Mouse (Mus musculus) olfactory bulb, adult 2 months (tissue): ENCODE results near the gene Gins3. TPM values are rescaled to one million over a fixed set of nuclear protein-coding genes. Genes with fewer than 3 reads are reported as not detected.

Experiments
- H3K27ac ChIP-seq: fragments of 200-500 bp; 2 replicates; pipeline ENCODE4 v1.5.1; 2012; ENCODE audit warnings: low read depth, low read length; ENCODE audit not compliant: insufficient read depth
- H3K4me1 ChIP-seq: fragments of 200-500 bp; 2 replicates; pipeline ENCODE4 v1.6.1; 2012; ENCODE audit warnings: low read length; ENCODE audit not compliant: control insufficient read depth, insufficient read depth
- H3K4me3 ChIP-seq: fragments of 200-500 bp; 2 replicates; pipeline ENCODE4 v1.5.1; 2012; ENCODE audit warnings: mild to moderate bottlenecking, low read depth, low read length, moderate library complexity; ENCODE audit not compliant: insufficient read depth
- CTCF ChIP-seq: fragments of 200-500 bp; IDR thresholded peaks from 2 replicates; pipeline ENCODE4 v1.5.1; 2012; ENCODE audit warnings: low read depth, mild to moderate bottlenecking, low read length, moderate library complexity; ENCODE audit not compliant: insufficient read depth
- POLR2A ChIP-seq: fragments of 200-500 bp; IDR thresholded peaks from 2 replicates; pipeline ENCODE4 v1.6.1; 2012; ENCODE audit warnings: mild to moderate bottlenecking, low read depth, low read length, moderate library complexity; ENCODE audit not compliant: insufficient read depth
- WGBS: fragments of 180-500 bp; shearing (Covaris S2); methylation state at CpG from one replicate; pipeline ENCODE4 v1.1.7; 2018; 5-methylcytosine and 5-hydroxymethylcytosine counted together
- polyA plus RNA-seq: library from polyadenylated mRNA; stranded (reverse); fragments of >200 nt; gene quantifications from 2 replicates; pipeline ENCODE4 v1.2.4, GENCODE M21; 2012; ENCODE audit warnings: low replicate concordance; ENCODE audit not compliant: missing spikeins, insufficient read depth, insufficient read length

Gins3 gene
- polyA plus RNA-seq, 1 experiment = not detected

DNA sequence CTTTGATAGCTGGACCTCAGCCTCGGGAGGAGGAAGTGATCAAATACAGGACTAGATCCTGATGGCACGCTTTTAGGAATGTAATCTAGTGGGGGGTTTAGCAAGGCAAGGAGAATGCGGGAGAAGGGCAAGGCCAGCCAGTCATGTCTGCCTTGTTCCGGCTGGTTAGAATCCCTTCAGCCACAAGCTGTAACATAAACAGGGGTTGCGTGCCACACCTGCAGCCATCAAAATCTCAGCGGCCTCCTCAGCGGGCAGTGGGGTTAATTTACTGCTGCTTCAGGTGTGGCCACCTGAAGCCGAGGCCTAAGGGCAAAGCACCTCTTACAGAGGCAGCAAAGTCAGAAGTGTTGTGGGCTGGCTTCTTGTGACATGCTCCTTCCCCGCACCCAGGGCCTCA lies 43.4 kb downstream of the Gins3 start, which contains the start of gene Ndrg4:
Ndrg4 (plus strand) TSS at position 350 of the 400 bp plus-strand sequence.
- TF ChIP-seq CTCF (no peak), POLR2A (no peak)
- Histone ChIP-seq H3K4me3 (peak within 1 kb of the TSS; percentile 74), H3K27ac (peak within 1 kb of the TSS; percentile 43), H3K4me1 (peaks cover 45% of the 10 kb centered on the region)
- 63% methylated on average over 9 of the region's 9 CpGs for WGBS

GRCm38 (mm10) chr8:95677591-95678023 lies 44.4 kb downstream of the Gins3 start:
- TF ChIP-seq CTCF = no peak
- TF ChIP-seq POLR2A = no peak
- peaks cover 49% of the 10 kb centered on the region for H3K4me1 ChIP-seq
- peak overlapping the region; percentile 74 for H3K4me3 ChIP-seq
- WGBS = 2% methylated on average over 47 of the region's 48 CpGs
- peak overlapping the region; percentile 43 for H3K27ac ChIP-seq

GRCm38 (mm10) chr8:95678024-95678611 lies 44.9 kb downstream of the Gins3 start:
- Histone ChIP-seq H3K4me1 (peaks cover 44% of the 10 kb centered on the region), H3K27ac (peak overlapping the region; percentile 88), H3K4me3 (peak overlapping the region; percentile 74)
- peak; percentile 52; the same call in 1 of the 2 replicates for TF ChIP-seq POLR2A
- no peak for TF ChIP-seq CTCF
- 1% methylated on average over 62 of the region's 70 CpGs for WGBS

DNA sequence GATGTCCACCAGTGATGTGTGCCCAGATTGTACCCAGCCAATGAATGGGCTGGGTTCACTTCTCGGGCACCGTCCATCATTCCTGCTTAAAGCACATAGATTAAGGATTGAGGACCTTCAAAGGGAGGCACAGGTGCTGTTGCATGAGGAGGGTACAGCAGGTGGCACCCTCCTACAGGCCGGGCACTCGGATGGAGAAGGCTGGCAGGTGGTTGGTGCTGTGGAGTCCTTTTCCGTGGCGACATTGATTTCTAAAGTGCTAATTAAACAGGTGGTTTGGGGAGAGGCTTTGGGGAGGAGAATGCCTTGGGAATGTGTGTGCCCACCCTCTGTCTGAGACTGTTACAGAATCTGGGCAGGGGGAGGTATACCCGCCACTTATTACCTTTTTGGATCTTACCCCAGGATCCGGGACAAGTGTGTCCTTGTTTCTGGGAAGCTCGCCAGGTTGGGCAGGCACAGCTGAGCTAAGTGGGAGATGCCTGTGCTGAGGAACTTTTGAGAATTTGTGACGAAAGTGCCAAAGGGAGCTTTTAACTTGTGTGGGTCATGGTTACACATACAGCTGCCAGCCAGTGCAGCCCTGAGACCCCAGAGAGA lies 54.9 kb downstream of the Gins3 start:
- 24% methylated on average over 10 of the region's 10 CpGs for WGBS
- Histone ChIP-seq H3K27ac (no peak overlapping the region; the same call in 1 of the 2 replicates), H3K4me3 (no peak overlapping the region), H3K4me1 (peaks cover 59% of the 10 kb centered on the region)
- TF ChIP-seq POLR2A (no peak), CTCF (no peak)

DNA sequence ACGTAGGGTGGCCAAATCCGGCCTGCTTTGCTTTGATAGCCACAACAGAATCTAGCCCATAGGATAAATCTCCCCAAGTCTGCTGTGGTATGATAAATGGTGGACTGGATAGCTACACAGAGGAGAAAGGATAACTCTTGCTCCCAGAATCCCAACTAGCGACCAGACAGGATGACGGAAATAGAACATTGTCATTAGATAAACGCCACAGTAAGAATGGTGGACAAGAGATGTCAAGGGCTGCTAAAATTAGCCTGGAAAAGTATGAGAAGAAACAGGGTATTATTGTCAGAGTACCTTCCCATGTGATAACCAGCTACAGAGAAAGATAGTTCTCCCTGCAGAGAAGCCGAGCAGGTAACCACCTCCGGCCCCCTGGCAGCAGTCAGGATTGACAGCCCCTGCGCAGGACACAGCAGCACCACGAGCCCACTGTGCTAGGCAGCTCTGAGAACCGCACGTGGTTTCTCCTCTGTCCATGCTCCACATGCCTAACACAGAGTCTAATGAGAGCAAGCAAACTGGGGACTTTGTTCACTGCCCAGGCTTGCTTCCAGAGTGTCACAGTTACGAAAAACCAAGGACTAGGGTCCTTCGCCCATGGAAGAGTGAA lies 57.8 kb downstream of the Gins3 start:
- H3K4me1 ChIP-seq = peaks cover 58% of the 10 kb centered on the region
- WGBS = 56% methylated on average over 13 of the region's 13 CpGs
- peak overlapping the region; percentile 64 for H3K27ac ChIP-seq
- no peak for TF ChIP-seq CTCF
- TF ChIP-seq POLR2A = no peak
- no peak overlapping the region for H3K4me3 ChIP-seq

GRCm38 (mm10) chr8:95694631-95695030 lies 61.4 kb downstream of the Gins3 start:
- peaks cover 62% of the 10 kb centered on the region for H3K4me1 ChIP-seq
- peak overlapping the region; percentile 95 for H3K27ac ChIP-seq
- H3K4me3 ChIP-seq = peak overlapping the region; percentile 10
- WGBS = 12% methylated on average over 6 of the region's 6 CpGs
- TF ChIP-seq CTCF (no peak), POLR2A (no peak)

Other genes starting within 250 kb of the Gins3 start
- gene Cfap20, start 198.6 kb upstream of the Gins3 start, polyA plus RNA-seq = not detected in 2 replicates
- not detected in 2 replicates for gene Csnk2a2, start 143.4 kb upstream of the Gins3 start, polyA plus RNA-seq
- gene Ccdc113, start 99.4 kb upstream of the Gins3 start, polyA plus RNA-seq = not detected in 2 replicates
- gene Prss54, start 57.1 kb upstream of the Gins3 start, polyA plus RNA-seq = not detected in 2 replicates
- 472 and 1,489 TPM in 2 replicates for gene Ndrg4, start 43.5 kb downstream of the Gins3 start, polyA plus RNA-seq
- gene Setd6, start 82.4 kb downstream of the Gins3 start, polyA plus RNA-seq = not detected in 2 replicates
- gene Cnot1, start 174.0 kb downstream of the Gins3 start, polyA plus RNA-seq = 231 TPM in 1 of 2 replicates, not detected in the other
- gene Sap18b, start 191.9 kb downstream of the Gins3 start, polyA plus RNA-seq = not detected in 2 replicates
- gene Slc38a7, start 220.1 kb downstream of the Gins3 start, polyA plus RNA-seq = not detected in 2 replicates